Mouse (Mus musculus): ENCODE results near the gene Vav2.

Vav2 gene

DNA sequence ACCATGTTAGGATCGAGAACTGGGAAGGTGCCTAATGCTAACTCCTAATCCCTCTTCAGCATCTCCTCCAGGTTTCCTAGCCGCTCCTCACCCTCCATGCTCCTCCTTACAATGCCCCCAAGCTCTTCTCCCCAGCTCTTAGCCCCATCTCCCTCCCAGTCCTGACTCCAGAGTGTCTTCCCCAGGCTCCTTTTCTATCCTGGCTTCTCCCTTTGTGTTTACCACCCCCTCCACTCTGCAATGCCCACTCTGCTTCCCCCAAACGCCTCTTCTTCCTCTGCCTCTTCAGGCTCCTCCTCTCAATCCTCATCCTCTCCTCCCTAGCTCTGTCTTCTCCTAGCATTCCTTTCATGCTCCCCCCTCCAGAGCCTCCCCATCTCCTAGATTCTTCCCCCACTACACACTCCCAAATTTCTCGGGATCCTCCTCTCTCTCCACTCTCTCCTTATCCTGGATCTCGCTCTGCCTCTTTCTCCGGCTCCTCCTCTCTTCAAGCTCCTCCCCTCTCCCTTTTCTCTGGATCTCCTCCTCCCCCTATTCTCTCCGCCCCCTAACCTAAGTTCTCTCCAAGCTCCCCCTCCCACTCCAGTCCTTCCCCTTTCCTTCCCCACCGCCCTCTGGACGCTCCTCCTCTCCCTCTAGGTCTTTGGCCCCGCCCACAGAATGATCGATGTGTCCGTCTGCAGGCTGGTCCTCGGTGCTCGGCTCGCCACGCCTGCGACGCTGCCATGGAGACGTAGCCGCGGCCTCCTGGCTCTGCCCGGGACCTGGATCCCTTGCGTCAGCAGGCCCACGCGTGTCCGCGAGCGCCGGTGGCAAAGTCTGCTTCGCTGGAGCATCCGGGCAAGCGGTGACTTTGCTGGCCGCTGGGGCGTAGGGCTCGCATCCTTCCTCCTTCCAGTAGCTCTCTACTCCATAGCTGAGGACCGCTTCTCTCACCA is 15.2 kb upstream of the Vav2 start, which contains the start of gene Brd3os:
Brd3os (plus strand) TSS at position 558 of the 941 bp plus-strand sequence.
- DNase-seq (ENCODE audit: low spot score) = peak; percentile 93

DNA sequence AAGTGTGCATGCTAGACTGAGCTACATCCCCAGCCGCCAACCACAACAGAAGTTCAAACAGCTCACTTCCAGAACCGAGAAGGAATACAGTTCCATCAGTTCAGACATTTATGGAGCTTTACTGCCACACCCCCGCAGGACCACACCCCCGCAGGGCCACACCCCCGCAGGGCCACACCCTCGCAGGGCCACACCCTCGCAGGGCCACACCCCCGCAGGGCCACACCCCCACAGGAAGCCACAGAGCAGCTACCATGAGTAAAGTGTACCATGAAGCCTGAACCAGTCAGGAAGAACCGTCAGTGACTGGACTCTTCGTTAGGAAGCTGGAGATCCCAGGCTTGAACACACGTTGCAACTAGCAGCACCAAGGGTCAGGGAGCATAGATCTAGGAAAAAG is 11.4 kb upstream of the Vav2 start:
- no peak for DNase-seq (ENCODE audit: low spot score)

DNA sequence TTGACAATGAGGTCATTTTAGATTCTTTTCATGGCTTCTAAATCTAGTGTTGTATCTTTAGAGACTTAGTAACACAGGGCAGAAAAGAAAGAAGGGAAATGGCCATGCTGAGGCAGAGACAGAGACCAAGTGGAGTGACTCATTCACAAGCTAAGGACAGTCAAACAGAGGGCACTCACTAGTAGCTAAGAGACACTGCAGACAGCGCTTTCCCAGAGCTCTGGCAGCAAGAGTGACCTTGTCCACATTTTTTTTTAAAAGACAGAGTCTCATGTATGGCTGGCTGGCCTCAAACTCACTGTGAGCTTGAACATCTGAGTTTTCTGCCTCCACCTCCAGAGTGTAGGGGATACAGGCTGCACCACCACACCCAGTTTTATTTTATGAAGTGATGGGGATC is 11.0 kb upstream of the Vav2 start:
- no peak for DNase-seq (ENCODE audit: low spot score)

DNA sequence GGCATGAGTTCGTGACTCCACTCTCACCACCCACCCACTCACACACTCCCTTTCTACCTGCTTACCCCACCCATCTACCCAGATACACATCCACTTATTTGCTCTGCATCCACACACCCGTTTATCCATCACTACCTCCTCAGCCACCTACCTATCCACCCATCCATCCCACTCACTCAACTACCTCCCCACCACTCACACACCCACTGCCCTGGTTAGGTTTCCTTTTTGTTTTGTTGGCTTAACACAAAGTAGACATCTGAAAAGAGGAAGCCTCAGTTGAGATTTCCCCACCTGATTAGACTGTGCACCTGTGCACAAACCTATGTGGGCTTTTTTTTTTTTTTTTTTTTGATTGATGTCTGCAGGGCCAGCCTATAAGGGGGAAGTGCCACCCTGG is 5.8 kb upstream of the Vav2 start:
- DNase-seq (ENCODE audit: low spot score) = no peak

DNA sequence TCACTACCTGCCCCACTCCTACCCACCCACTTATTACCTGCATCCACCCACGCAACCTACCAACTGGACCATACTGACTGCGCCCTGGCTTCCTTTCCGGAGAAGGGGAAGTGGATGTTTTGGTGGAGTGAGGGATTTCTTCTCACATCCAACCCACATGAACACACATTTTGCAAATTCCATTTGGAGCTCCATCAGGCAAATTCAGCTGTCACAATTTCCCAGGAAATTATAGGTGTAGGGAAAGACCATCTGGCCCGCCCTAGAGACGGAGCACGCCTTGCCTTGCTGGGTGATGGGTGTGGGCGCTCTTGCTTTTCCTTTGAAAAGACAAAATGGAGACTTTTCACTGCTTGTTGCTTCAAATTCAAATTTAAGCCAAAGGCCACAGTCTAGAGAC is 3.8 kb upstream of the Vav2 start:
- no peak for DNase-seq (ENCODE audit: low spot score)

DNA sequence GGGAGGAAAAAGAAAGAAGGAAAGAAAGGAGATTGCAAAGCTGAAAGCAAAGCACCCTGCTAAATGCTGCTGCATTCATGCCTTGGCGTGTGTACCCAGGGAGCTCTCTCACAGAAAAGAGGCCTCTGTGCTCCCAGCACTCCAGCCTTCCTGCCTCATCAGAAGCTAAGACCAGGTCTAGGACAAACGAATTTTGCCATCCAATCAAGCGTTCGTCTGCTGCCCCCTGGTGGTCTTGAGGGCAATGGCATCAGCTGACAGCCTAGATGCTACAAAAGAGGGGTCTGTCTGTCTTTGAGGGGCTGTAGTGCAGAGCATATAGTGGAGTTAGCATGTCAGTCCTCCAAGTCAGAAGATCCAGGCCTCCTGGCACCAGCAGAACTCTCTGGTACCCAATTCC is 1.2 kb upstream of the Vav2 start:
- peak; percentile 73 for DNase-seq (ENCODE audit: low spot score)

DNA sequence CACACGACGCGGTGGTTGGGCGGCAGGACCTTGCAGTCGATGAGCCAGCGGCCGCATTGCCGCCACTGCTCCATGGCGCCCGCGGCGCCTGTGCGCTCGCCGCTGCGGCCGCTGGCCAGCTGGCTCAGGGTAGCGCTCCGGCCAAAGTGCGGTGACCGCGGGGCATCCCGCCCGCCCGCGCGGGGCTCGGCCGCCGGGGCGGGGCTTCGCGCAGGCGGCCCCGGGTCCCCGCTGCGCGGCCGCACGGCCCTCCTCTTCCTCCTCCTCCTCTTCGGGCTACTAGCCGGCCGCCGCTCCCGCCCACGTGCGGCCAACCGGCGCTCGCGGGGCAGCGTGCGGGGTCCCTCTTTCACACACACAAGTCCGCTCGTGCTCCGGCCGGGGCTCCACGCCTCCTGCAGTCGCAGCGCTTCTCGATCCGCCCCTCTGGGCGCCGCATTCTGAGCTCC is 403 bp downstream of the Vav2 start:
- DNase-seq (ENCODE audit: low spot score) = peak; percentile 36

DNA sequence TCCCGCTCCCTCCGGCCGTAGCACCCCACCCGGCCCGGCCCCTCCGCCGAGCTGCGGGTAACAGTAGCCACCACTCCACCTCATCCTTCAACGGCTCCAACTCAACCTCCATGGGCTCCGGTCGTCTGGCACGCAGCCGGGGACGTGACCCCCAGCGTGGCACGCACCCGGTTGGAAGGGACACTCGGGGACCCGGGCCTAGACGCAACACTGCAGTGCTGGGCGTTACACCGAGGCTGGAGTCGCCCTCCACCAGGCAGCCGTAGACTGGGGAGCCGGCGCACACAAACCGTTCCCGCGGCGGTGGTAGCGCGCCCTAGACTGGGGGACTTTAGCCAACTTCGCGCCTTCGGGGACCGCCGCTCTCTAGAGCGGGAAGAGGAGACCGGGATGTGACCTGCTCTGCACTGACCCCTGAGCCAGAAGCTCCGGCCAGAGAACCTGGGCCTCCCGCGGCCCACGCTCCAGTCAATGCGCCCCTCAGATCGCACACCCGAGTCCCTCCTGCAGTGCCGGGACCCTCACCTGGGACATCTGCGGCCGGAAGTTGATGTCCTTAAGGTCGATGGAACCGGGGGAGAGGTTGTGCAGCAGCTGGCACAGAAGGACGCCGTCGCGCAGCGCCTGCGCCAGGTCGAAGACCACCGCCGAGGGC is 955 bp downstream of the Vav2 start:
- no peak for DNase-seq (ENCODE audit: low spot score)

DNA sequence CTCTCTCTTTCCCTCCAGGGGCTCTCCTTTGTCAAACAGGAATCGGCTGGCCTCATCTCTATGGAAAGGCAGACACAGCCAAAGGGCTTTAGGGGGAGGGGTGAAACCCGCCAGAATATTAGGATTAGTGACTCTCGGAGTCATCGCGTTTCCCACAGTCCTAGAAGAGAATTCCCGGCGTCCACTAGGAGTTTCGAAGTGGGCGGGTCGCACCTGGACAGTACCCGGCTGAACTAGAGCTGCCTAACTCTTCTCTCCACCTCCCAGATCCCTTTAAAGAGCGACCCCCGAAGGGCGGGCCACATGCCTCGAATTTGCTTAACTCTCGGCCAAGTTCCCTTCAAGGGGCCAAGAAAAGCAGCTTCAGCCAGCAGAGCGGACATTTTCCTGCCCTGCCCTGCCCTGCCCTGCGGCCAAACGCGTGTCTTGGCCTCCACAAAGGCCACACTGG is 1.6 kb downstream of the Vav2 start:
- no peak for DNase-seq (ENCODE audit: low spot score)

DNA sequence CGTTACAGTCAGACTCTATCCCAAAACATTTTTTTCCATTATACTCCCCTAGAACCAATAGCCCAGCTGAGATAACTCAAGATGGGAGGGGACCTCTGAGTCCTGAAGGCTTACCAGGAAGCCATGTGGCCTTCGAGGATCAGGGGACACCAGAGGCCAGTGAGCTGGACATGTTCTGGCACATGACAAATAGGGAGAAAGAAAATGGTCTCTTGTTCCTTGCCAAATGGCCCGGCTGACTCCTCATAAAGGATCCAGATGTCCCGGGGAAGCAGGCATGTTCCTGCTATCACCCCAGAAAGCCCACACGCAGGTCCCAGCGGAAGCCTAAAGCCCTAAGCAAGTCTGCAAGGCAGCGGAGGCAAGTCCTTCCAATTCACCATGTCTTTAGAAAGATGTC is 3.2 kb downstream of the Vav2 start:
- peak; percentile 43 for DNase-seq (ENCODE audit: low spot score)

DNA sequence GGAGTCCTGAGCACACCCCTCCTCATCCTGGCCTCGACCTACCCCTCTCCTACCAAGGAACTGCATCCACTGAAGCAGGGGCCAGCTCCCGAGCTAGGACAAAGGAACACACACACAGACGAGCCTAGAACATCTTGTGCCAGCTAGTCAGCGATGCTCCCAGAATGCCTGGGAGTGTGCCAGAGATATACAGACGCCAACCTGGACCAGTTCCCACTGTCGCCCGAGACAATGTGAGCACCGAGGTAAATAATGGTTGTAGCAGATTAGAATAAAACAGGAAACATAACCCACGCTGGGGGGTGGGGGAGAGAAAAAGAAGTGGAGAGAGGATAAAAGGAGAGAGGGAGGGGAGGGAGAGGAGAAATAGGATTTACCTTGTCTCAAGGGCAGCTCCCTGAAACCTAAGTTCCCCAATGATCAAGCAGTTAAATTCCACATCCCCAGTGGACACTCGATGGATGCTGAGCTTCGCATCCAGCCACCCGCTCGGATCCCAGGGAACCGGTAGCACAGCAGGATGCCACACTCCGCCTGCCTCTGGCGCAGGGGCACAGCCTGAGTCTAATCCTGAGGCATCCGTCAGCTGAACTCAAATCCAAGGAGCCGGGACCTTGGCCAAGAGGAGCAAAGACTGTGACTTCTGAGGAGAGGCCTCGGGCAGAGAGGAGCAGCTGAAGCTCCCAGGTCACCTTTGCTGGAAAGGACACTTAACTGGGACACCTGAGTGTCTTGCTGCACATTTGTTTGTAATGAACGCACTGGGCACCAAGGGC is 5.4 kb downstream of the Vav2 start:
- peak; percentile 73 for DNase-seq (ENCODE audit: low spot score)

DNA sequence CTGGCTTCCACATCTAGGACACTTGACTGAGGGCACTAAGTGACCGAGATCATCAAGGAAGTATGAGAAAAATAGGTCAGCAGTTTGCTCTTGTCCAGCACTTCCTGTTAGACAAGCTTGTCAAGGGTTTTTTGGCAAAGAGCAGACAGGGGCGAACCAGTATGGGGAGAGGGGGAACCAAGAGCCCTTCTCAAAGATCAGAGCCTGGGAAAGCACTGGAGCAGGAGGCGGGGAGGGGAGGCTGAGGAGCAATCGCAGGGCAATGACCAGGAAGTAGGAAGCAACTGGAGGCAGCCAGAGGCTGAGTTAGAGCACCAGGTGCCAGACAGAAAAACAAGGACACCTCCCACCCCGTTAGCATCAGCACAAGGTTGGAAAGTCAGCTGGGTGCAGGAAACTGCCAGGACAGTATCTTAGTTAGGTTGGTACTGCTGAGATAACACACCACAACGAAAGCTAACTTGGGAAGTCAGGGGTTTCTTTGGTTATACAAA is 8.2 kb downstream of the Vav2 start:
- DNase-seq (ENCODE audit: low spot score) = peak; percentile 47

DNA sequence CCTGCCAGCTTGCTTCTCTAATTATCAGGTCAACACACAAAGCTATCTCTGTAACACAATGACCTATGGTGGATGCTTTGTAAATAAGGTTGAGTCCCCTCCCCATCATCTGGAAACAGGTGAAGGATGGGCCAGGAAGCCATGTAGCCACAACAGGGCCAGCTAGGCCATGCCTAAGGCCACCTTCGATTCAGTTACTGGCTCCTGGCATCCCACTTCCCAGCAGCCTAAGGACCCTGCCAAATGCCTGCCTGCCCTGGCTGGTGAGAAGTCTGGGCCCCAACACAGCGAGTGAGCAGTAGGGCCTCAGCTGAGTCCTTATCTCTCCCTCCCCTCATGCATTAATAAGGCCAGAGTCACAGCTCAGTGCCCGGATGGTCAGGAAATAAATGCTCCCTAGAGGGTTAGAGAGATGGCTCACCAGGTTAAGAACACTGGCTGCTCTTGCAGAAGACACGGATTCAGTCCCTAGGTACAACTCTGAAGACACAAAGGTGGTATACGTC is 9.1 kb downstream of the Vav2 start:
- no peak for DNase-seq (ENCODE audit: low spot score)

DNA sequence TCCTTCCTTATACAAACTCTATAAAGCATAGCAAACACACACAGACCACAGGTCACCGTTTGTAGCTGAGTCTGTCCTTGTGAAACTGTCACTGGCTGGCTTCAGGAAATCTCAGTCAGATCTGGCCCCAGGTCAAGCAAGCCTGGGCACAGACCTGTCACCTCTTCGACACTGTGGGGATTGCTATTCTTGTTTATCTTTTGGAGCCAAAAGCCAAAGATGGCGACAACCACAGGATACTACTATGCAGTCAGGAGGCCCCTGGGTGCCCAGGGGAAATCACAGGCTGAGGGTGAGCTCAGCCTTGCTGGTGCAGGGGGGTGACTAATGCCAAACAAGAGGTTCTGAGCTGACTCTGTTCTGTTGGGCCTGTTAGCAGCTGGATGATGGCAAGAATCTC is 10.4 kb downstream of the Vav2 start:
- no peak for DNase-seq (ENCODE audit: low spot score)

DNA sequence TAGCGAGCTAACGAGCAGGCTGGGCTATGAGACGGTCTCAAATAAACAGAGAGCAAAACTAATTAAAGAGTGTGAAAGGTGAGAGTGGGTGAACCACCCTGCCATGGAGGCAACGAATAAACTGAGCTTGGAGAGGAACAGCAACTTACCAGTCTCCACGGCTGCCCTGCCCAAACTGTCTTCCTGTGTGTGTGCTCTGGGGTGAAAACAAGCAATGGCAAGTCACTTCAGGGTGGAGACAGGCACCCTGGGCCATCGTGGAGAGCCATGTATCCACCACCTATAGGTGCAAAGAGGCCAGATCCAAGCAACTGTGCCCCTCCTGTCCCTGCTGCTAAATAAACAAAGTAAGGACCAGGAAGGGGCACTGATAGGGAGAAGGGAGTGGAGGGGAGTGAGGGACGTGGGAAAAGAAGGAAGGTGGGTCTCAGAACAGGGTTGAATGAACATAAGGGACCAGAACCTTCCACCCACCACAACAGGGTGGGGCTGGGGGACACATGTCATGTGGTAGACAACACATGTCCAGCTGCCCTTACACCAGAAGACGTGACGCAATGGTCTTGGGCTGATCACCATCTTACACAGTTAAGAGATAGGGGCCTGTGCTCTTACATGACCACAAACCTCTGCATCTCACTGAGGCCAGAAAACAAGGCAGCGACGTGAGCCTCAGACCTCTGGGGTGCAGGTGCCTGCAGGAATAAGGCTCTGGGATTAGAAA is 11.6 kb downstream of the Vav2 start:
- no peak for DNase-seq (ENCODE audit: low spot score)

DNA sequence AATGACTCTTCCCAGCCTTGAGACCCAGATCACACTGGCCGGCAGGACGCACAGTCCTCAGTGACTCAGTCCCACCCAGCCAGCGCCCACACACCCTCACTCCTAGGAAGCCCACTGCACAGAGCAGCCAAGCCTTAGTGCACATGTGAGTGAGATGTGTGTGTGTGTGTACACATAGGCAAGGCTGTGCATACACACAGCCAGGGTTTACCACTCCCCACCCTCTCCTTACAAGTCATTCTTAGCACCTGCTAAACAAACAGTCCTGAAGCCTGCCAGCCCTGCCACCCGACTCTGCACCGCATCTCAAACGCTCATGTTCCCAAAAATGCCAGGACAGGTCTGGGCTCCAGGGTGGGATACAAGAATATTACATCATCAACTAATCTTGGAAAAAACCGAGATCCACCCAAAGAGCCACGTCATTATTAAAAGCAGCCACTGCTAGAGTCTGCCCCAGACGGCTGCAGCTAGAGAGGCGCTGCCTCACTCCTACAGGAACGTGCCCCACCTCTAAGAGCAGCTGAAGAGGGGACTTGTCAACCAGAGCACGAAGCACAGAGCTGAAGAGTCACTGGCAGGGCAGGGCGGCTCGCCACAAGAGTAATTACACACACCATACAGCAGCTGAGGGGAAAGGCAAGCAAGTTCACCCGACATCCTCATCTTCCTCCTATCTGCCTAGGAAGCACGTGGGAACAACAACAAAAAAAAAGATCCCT is 12.7 kb downstream of the Vav2 start:
- no peak for DNase-seq (ENCODE audit: low spot score)

DNA sequence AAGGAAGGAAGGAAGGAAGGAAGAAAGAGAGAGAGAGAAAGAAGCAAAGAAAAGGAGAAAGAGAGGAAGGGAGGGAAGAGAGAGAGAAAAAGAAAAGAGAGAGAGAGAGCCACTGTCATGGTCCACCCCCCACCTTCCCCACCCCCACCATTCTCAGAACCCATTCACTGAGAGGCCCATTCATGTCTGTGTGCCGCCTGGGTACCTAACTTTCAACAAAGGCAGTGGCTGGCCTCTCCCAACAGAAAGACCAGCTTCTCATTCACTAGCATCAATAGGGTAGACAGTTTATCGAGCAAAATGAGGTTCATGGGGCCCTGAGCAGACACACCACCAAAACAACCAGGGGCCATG is 13.3 kb downstream of the Vav2 start:
- no peak for DNase-seq (ENCODE audit: low spot score)

DNA sequence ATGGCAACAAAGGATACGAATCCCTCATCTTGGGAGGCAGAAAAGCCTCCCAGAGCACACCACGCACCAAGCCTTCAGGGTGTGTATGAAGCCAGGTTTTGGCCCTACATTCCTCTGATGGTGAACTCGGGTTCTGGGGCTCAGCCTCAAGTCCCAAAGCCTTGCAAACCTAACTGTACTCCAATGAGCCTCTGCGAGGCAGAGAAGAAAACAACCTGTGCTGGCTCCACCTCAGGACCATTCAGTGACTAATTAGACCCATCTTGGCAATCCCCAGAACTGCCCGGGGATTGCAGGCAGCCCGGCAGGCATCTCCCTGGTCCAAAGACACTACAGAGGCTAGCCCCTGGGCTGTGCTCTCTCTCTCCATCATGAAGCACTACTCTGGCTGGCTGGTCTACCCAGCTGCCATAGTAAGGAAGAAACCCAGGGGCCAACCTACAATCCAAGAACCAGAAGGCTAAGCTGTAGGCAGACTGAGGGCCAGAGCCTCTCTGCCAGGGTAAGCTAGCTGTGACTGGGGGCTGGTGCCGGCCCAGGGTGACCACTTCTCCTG is 14.5 kb downstream of the Vav2 start:
- no peak for DNase-seq (ENCODE audit: low spot score)

DNA sequence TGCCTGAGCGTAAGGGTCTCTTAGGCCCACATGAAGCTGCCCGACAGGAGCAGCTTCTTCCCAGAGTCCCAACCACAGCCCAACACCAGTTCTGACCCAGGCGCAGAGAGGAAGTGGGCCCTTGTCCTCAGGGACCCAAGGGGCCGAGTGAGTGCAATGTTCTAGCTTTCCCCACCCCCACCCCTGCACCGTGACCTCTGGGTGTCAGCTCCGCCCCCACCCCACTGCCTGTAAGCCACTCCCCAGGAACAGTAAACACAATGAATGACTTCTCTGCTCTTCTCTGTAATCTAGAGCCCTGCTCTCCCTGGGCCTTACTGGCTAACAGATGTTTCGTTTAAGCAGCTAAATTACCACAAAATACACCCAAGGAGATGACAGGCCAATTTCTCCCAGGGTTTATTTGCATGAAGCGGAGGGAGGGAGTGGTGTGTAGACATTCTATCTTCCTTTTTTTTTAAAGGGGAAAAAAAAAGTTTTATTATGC is 15.1 kb downstream of the Vav2 start:
- DNase-seq (ENCODE audit: low spot score) = no peak

DNA sequence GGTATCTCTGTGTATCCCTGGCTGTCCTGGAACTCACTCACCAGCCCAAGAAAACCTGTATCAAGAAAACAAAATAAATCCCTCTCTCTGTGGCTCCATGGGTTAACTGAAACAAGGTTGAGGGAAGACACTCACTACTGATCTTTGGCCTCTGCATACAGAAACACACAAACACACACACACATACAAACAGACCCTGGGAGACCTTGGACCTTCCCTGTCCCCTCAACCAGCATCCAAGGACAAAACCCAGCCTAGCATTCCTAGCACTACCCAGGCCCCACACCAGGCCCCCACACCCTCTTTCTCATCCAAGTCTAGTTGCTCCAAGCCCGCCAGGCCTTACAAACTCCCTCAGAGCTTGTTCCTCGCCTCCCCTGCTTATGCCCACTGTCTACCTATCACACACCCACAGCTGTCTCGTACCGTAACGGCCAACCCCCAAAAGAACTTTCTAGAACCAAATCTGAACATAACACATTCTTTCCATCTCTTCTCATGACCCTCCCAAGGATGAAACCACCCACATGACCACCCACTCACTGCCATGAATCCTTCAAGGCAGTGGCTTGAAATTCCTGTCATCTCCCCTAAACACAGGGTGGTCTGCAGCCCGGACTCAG is 16.2 kb downstream of the Vav2 start:
- DNase-seq (ENCODE audit: low spot score) = no peak
